Mouse (Mus musculus) neural tube, embryonic 15.5 days (tissue): ENCODE measurements around the gene Syt16. TPM values are rescaled to one million over a fixed set of nuclear protein-coding genes. Genes with fewer than 3 reads are reported as not detected.

Experiments
- ATAC-seq: fragments of 200-750 bp; cut with Nextera tagmentation; 2 replicates; pipeline ENCODE4 v1.8.0; 2017; ENCODE audit warnings: mild to moderate bottlenecking, moderate TSS enrichment, moderate library complexity; ENCODE audit not compliant: low FRiP score
- H3K27ac ChIP-seq: fragments of 300-500 bp; sonication (generic); replicated peaks from 2 replicates; pipeline ENCODE4 v1.5.1; 2015; ENCODE audit warnings: mild to moderate bottlenecking, inconsistent platforms
- H3K27me3 ChIP-seq: fragments of 300-500 bp; sonication (generic); replicated peaks from 2 replicates; pipeline ENCODE4 v1.6.1; 2015; ENCODE audit warnings: inconsistent platforms
- H3K36me3 ChIP-seq: fragments of 300-500 bp; sonication (generic); 2 replicates; pipeline ENCODE4 v1.6.1; 2015; ENCODE audit warnings: inconsistent platforms
- H3K4me1 ChIP-seq: fragments of 300-500 bp; sonication (generic); 2 replicates; pipeline ENCODE4 v1.6.1; 2015; ENCODE audit warnings: inconsistent platforms
- H3K4me2 ChIP-seq: fragments of 300-500 bp; sonication (generic); 2 replicates; pipeline ENCODE4 v1.6.1; 2015; ENCODE audit warnings: inconsistent platforms, mild to moderate bottlenecking, moderate library complexity
- H3K4me3 ChIP-seq: fragments of 300-500 bp; sonication (generic); replicated peaks from 2 replicates; pipeline ENCODE4 v1.5.1; 2015; ENCODE audit warnings: mild to moderate bottlenecking, inconsistent platforms
- H3K9ac ChIP-seq: fragments of 300-500 bp; sonication (generic); replicated peaks from 2 replicates; pipeline ENCODE4 v1.6.1; 2015; ENCODE audit warnings: mild to moderate bottlenecking, inconsistent platforms
- H3K9me3 ChIP-seq: fragments of 300-500 bp; sonication (generic); replicated peaks from 2 replicates; pipeline ENCODE4 v1.6.1; 2016; ENCODE audit warnings: inconsistent platforms
- WGBS: fragments of 180-500 bp; shearing (Covaris S2); methylation state at CpG from one replicate; pipeline ENCODE4 v1.1.7; 2015; ENCODE audit warnings: mixed read lengths; 5-methylcytosine and 5-hydroxymethylcytosine counted together
- polyA plus RNA-seq: library from polyadenylated mRNA; unstranded; fragments of >200 nt; fragmentation: Nextera tagmentation; extraction: Ambion mirVana; gene quantifications from 2 replicates; pipeline ENCODE4 v1.2.1, GENCODE M21; 2015

Gene Syt16
- polyA plus RNA-seq, 1 experiment from 2014 or later: 78.5 TPM

DNA sequence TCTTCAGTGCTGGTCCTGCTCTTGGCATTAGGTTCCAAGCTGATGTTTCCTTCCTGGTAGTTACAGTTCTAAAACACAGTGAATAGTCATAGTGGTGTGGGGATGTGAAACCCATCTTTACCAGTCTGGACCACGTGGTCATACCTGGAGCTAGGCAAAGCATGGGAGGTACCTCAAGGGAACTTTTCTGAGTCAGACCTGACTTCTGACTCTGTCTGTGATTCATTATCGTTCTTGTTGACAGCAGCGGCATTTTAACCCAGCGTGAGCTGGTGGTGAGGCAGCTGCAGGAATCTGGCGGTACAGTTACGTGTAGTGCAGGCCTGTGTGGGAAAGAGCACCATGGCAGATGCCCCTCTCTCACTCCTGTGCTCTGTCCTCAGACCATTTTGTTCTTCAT lies 22.9 kb upstream of the Syt16 start:
- Histone ChIP-seq H3K9ac (no peak overlapping the region), H3K36me3 (peaks cover 87% of the 10 kb centered on the region), H3K27me3 (no peaks in the 10 kb centered on the region), H3K4me1 (no peaks in the 10 kb centered on the region), H3K9me3 (no peaks in the 10 kb centered on the region; the same call in 1 of the 2 replicates), H3K27ac (no peak overlapping the region), H3K4me3 (no peak overlapping the region), H3K4me2 (no peak overlapping the region)
- 96% methylated on average over 6 of the region's 6 CpGs for WGBS
- ATAC-seq: no peak

DNA sequence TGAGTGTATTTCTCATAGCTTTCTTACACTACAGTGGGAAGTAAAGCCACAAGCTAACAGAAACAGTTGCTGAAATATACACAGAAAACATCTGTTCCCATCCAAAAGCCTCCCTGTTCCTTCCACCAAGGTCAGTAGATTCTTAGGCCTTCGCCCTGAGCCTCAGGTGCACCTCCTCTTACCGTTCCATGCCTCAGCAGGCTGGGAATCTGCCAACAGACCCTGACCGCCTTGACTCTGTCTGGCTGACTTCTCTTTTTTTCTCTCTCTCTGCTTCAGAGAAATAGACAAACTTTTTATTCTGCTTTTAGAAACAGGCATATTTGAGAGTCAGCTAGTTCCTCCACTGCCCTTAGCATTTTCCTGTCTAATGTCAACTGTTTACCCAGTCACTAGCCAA lies 19.3 kb upstream of the Syt16 start:
- H3K9ac ChIP-seq: no peak overlapping the region
- H3K27ac ChIP-seq: no peak overlapping the region
- 84% methylated on average over 3 of the region's 3 CpGs for WGBS
- H3K9me3 ChIP-seq: no peaks in the 10 kb centered on the region
- 0 out of 2 replicates have a peak, but pooled peaks cover 2% of the 10 kb centered on the region for H3K4me1 ChIP-seq
- H3K36me3 ChIP-seq: peaks cover 78% of the 10 kb centered on the region
- ATAC-seq: no peak
- no peaks in the 10 kb centered on the region for H3K27me3 ChIP-seq
- H3K4me2 ChIP-seq: no peak overlapping the region
- H3K4me3 ChIP-seq: no peak overlapping the region

DNA sequence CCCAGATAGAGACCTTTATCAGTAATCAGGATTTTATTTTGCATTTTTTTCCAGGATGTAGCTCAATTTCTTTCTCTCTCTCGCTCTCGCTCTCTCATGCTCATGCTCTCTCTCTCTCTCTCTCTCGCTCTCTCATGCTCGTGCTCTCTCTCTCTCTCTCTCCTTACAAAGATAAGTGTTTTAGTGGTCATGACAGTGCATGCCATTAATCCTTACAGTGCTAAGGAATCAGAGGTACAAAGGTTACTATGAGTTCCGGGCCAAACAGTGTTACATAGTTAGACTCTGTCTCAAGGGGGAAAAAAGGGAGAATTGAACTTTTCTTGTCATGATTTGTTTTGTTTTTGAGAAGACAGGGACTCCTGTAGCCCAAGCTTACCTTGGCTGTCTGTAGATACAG lies 17.8 kb upstream of the Syt16 start:
- Histone ChIP-seq H3K27me3 (no peaks in the 10 kb centered on the region), H3K9ac (no peak overlapping the region), H3K4me1 (0 out of 2 replicates have a peak, but pooled peaks cover 2% of the 10 kb centered on the region), H3K36me3 (peaks cover 77% of the 10 kb centered on the region), H3K4me2 (no peak overlapping the region), H3K9me3 (no peaks in the 10 kb centered on the region), H3K27ac (no peak overlapping the region), H3K4me3 (no peak overlapping the region)
- ATAC-seq: no peak
- WGBS: 92% methylated on average over 5 of the region's 5 CpGs

DNA sequence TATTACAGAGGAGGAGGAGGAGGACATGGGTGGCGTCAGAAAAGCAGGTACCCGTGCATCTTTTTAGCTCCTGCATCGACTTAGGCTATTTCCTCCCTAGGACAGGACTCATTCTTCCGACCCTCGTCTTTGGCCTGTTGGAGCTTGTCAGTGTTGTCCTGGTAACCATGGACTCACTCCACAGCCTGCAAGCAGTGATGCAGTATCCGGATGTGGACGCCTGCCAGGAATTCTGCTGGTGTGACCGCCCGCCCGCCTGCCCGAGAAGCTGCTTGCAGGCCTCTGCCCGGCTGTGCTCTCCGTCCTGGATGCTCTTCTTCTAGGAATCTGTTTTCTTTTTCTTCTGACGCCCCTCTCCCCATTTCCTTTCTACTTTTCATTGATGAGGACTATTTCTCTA lies 14.9 kb upstream of the Syt16 start:
- no peaks in the 10 kb centered on the region for H3K9me3 ChIP-seq
- no peak overlapping the region for H3K4me3 ChIP-seq
- peaks cover 65% of the 10 kb centered on the region for H3K36me3 ChIP-seq
- 0 out of 2 replicates have a peak, but pooled peaks cover 2% of the 10 kb centered on the region for H3K4me1 ChIP-seq
- H3K27ac ChIP-seq: no peak overlapping the region; the same call in 1 of the 2 replicates
- H3K9ac ChIP-seq: no peak overlapping the region
- peak; percentile 81 for ATAC-seq
- H3K27me3 ChIP-seq: no peaks in the 10 kb centered on the region
- WGBS: 53% methylated on average over 14 of the region's 14 CpGs
- no peak overlapping the region for H3K4me2 ChIP-seq

DNA sequence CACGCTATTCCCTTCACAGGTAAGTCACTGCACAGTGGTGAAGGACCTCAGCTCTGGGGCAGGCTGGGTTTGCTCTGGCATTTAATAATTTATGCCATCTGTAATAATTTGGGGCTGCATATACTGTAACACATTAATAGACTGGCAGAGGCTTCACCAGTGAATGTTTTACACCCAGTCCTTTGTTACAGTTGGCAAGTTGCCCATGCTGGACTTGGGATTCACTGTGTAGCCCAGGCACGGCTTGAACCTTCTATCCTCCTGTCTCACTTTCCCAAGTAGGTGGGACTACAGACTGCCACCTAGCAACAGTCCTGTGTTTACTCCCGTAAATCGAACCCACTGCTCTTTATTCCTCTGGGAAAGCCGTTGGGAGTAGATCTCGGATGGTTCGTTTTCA lies 11.2 kb upstream of the Syt16 start:
- 68% methylated on average over 7 of the region's 7 CpGs for WGBS
- Histone ChIP-seq H3K27ac (no peak overlapping the region), H3K36me3 (peaks cover 31% of the 10 kb centered on the region), H3K27me3 (no peaks in the 10 kb centered on the region), H3K9ac (no peak overlapping the region), H3K4me1 (peaks cover 2% of the 10 kb centered on the region; the same call in 1 of the 2 replicates), H3K9me3 (no peaks in the 10 kb centered on the region), H3K4me2 (no peak overlapping the region), H3K4me3 (no peak overlapping the region)
- no peak for ATAC-seq

DNA sequence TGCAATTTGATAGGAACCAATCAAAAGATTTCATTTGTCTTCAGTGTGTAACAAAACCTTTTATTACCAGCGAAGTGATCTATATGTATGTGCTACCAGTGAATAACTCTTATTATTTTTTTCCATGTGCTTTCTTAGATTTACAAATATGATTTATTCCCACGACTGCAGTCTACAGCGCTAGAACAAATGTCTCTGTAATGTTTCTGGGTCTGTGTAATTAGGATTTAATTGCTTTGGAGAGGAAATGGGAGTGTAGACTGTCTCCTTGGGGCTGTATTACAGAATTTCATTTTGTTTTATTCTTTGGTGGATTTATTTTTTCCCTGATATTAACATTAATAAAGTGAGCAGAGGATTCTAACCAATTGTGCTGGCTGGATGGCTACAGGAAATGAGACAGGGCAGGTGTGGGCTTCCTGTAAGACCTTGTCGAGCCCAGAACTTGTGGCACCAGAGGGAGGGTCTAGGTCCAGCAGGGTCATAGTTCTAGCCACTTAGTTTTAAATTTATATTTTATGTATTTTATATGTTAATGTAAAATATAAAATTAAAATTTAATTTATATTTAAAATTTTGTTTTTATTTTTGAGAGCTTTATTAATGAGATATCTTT lies 9.0 kb upstream of the Syt16 start:
- H3K27me3 ChIP-seq: no peaks in the 10 kb centered on the region
- WGBS: 52% methylated on average over 4 of the region's 4 CpGs
- H3K4me3 ChIP-seq: no peak overlapping the region
- no peak overlapping the region for H3K4me2 ChIP-seq
- H3K27ac ChIP-seq: 0 out of 2 replicates have a peak overlapping the region, but pooled peaks have one; percentile 51
- H3K36me3 ChIP-seq: peaks cover 17% of the 10 kb centered on the region
- no peaks in the 10 kb centered on the region; the same call in 1 of the 2 replicates for H3K4me1 ChIP-seq
- peak; percentile 63 for ATAC-seq
- H3K9me3 ChIP-seq: no peaks in the 10 kb centered on the region
- no peak overlapping the region for H3K9ac ChIP-seq

DNA sequence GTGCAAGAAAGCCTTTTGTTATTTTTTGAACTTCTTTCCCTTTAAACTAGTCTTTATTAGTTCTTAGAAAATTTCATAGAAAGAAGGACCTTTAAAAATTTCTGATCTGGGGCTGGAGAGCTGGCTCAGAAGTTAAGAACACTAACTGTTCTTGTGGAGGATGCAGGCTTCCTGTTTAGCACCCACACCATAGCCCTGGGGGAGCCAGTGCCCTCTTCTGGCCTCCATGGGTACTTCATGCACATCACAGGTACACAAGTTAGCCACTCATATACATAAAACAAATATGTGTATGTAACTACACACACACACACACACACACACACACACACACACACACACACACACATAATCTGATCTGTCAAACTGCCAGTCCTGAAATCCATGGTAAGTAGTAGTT lies 7.9 kb upstream of the Syt16 start:
- Histone ChIP-seq H3K27me3 (no peaks in the 10 kb centered on the region), H3K4me3 (no peak overlapping the region), H3K4me1 (no peaks in the 10 kb centered on the region; the same call in 1 of the 2 replicates), H3K9ac (no peak overlapping the region), H3K27ac (0 out of 2 replicates have a peak overlapping the region, but pooled peaks have one; percentile 51), H3K4me2 (no peak overlapping the region), H3K9me3 (no peaks in the 10 kb centered on the region), H3K36me3 (peaks cover 11% of the 10 kb centered on the region)
- no peak for ATAC-seq

DNA sequence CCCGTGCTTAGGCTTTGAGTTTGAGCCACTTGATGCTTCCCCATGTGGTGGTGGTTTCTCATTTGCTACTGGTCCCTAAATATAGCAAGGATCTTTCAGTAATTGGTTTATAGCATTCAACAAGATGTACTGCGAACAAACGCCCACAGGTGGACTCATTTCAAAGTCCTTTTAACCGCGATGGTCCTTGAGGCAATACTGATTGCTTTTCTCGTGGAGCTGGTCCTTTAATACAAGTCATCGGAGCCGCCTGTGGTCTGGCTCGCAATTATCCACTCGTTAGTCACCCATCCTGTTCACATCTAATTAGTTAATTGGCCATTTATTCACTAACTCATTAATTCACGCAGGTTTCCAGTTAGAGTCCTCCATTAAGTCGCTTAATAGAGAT lies 560 bp upstream of the Syt16 start:
- ATAC-seq: peak; percentile 32
- WGBS: 20% methylated on average over 12 of the region's 12 CpGs

DNA sequence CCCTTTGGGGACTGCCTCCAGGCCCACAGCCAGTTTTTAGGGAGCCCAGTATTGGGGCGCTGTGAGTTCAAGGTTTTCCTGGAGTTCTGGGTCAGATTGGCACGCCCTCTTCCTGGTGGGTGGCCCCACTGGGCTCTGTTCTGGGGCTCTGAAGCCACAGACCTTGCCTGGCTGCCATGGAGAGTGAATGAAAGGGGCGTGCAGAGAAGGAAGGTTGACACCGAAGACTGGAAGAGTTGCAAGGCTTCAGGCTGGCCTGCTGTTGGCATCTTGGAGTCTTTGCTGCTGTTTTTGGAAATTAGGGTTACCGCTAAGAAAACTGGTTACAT lies 631 bp downstream of the Syt16 start:
- peak overlapping the region; percentile 65 for H3K9ac ChIP-seq
- peak overlapping the region; percentile 65 for H3K4me3 ChIP-seq
- WGBS: 28% methylated on average over 5 of the region's 5 CpGs
- H3K27ac ChIP-seq: peak overlapping the region; percentile 85
- H3K36me3 ChIP-seq: no peaks in the 10 kb centered on the region
- peak; percentile 54; the same call in 1 of the 2 replicates for ATAC-seq
- no peaks in the 10 kb centered on the region for H3K9me3 ChIP-seq
- 0 out of 2 replicates have a peak, but pooled peaks cover 6% of the 10 kb centered on the region for H3K27me3 ChIP-seq
- peak overlapping the region; percentile 78 for H3K4me2 ChIP-seq
- peaks cover 28% of the 10 kb centered on the region for H3K4me1 ChIP-seq

More for the DNA sequence above, 560 bp upstream of the Syt16 start:
- H3K4me1 ChIP-seq: peaks cover 28% of the 10 kb centered on the region
- no peaks in the 10 kb centered on the region for H3K9me3 ChIP-seq
- H3K36me3 ChIP-seq: no peaks in the 10 kb centered on the region
- H3K4me2 ChIP-seq: peak overlapping the region; percentile 78
- 0 out of 2 replicates have a peak, but pooled peaks cover 6% of the 10 kb centered on the region for H3K27me3 ChIP-seq
- H3K9ac ChIP-seq: peak overlapping the region; percentile 65
- H3K4me3 ChIP-seq: peak overlapping the region; percentile 65
- H3K27ac ChIP-seq: peak overlapping the region; percentile 85

DNA sequence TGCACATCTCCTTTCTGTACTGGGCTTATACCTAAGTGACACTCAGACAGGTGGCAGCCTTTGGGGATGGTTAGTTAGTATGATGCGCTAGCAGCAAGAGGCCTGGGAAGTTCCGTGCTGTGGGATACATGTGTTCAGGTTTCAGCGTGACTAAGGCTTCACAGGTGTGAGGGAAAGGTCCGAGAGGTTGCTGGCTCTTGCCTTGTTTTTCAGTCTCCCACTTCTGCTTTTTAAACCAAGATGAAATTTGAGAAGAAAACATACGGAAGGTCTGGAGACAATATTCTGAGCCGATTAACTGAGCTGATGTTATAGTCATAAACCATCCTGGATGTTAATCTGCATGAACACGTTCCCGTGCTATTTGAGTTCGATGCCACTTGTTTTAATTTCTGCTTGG lies 5.0 kb downstream of the Syt16 start:
- Histone ChIP-seq H3K4me1 (peaks cover 17% of the 10 kb centered on the region), H3K27ac (no peak overlapping the region), H3K9ac (no peak overlapping the region), H3K36me3 (no peaks in the 10 kb centered on the region), H3K27me3 (0 out of 2 replicates have a peak, but pooled peaks cover 3% of the 10 kb centered on the region), H3K4me3 (no peak overlapping the region), H3K9me3 (no peaks in the 10 kb centered on the region), H3K4me2 (no peak overlapping the region)
- no peak for ATAC-seq
- 90% methylated on average over 9 of the region's 9 CpGs for WGBS

DNA sequence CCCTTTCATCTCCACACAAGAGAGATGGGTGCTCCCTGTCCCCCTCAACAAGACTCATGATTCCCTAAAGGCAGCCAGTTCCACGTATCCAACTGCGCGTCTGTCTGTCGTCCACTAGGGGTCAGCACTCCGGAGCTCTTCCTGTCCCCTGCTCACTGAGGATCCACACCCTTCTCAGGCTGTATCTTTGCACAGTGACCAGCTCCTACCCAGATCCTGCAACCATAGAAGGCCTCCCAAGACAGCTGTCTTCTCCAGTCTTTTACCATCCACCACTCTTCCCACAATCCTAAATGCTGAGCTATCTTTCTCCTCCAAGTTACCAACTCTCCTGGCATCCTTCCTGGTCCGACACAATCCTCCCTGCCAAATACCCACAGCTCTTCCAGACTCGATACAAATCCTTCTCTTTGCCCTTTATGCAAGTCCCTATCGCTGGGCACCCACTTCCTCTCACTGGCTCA lies 12.0 kb downstream of the Syt16 start:
- Histone ChIP-seq H3K27me3 (no peaks in the 10 kb centered on the region), H3K27ac (no peak overlapping the region), H3K36me3 (no peaks in the 10 kb centered on the region), H3K4me3 (no peak overlapping the region), H3K4me1 (peaks cover 5% of the 10 kb centered on the region), H3K9me3 (no peaks in the 10 kb centered on the region), H3K4me2 (no peak overlapping the region), H3K9ac (no peak overlapping the region)
- no peak for ATAC-seq
- 23% methylated on average over 8 of the region's 8 CpGs for WGBS

DNA sequence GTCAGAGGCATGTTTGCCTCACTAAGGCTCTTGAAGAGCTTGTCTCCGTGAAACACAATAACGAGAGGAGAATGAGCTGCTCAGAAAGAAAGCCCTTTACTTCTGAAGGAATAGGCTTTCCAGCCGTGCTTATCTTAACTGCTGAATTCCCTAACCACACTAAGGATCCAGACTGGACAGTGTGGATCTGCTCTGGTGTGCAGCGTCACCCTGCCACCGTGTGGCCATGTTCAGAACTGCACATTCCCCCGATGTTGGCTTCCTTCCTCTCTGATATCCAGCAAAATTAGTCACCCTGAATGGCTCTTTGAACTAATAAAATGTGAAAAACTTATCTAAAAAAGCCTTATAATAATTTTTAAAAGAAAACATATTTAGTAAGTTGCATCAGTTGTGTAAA lies 16.3 kb downstream of the Syt16 start:
- no peak overlapping the region for H3K27ac ChIP-seq
- H3K4me2 ChIP-seq: peak overlapping the region; percentile 16; the same call in 1 of the 2 replicates
- no peak overlapping the region for H3K4me3 ChIP-seq
- H3K27me3 ChIP-seq: no peaks in the 10 kb centered on the region
- WGBS: 2% methylated on average over 6 of the region's 6 CpGs
- no peaks in the 10 kb centered on the region for H3K9me3 ChIP-seq
- peaks cover 5% of the 10 kb centered on the region for H3K4me1 ChIP-seq
- H3K9ac ChIP-seq: no peak overlapping the region
- peak; percentile 68; the same call in 1 of the 2 replicates for ATAC-seq
- H3K36me3 ChIP-seq: no peaks in the 10 kb centered on the region
